Mouse (Mus musculus) spleen, adult 2 months (tissue): ENCODE results near the gene Iqcb1.

Experiments used
- CTCF ChIP-seq: fragments of 200-500 bp; IDR thresholded peaks from 2 replicates; pipeline ENCODE4 v1.5.1; 2011; ENCODE audit warnings: mild to moderate bottlenecking, inconsistent platforms; ENCODE audit not compliant: insufficient read depth, insufficient read length, insufficient replicate concordance; ENCODE audit errors: extremely low read depth
- POLR2A ChIP-seq: fragments of 200-500 bp; IDR thresholded peaks from 2 replicates; pipeline ENCODE4 v1.6.1; 2011; ENCODE audit warnings: low read depth, low read length, inconsistent platforms

DNA sequence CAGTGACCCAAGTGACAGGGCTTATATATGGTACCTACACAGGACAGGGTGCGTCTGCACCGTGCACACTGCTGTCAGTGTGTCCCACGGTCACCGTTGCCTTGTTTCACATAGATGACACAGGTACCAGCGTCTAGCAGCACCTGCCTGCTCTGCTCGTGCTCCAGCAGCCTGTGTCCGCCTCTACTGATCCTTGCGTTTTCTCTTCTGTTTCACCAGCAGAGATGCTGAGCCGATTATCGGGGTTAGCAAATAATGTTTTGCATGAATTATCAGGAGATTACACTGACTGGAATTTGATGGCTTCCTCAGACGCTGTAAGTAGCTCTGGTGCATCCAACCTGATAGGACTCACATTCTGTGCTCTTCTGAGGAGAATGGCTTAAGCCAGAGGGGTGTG, 57.7 kb downstream of the Iqcb1 start:
- no peak for TF ChIP-seq POLR2A
- no peak for TF ChIP-seq CTCF
